Mouse (Mus musculus): ENCODE measurements around the gene Ipo4.

Ipo4 gene

GRCm38 (mm10) chr14:55629312-55629711 lies 6.4 kb downstream of the Ipo4 start:
- DNase-seq: peak; percentile 56 to 76

- no peak for DNase-seq
Measured at GRCm38 (mm10) chr14:55628077-55628827, 7.5 kb downstream of the Ipo4 start.

GRCm38 (mm10) chr14:55618486-55619195 lies 17.1 kb downstream of the Ipo4 start:
- peak in 1 of 2 experiments; percentile 29 for DNase-seq

GRCm38 (mm10) chr14:55617822-55618221 lies 17.9 kb downstream of the Ipo4 start, which contains the start of gene Rec8:
Rec8 (plus strand) TSS chr14:55618037.
- DNase-seq: peak; percentile 50 to 82

- no peak for DNase-seq
Measured at GRCm38 (mm10) chr14:55616844-55617243, 18.9 kb downstream of the Ipo4 start.

- DNase-seq: no peak
Measured at GRCm38 (mm10) chr14:55615876-55616275, 19.9 kb downstream of the Ipo4 start.

GRCm38 (mm10) chr14:55614565-55615178 lies 21.1 kb downstream of the Ipo4 start:
- DNase-seq: no peak

GRCm38 (mm10) chr14:55613346-55613745 lies 22.4 kb downstream of the Ipo4 start:
- DNase-seq: peak in 1 of 2 experiments; percentile 32

- peak in 1 of 2 experiments; percentile 34 for DNase-seq
Measured at GRCm38 (mm10) chr14:55608339-55608738, 27.4 kb downstream of the Ipo4 start.

- no peak for DNase-seq
Measured at GRCm38 (mm10) chr14:55605743-55606459, 29.9 kb downstream of the Ipo4 start.

GRCm38 (mm10) chr14:55604823-55605222 lies 30.9 kb downstream of the Ipo4 start:
- DNase-seq: peak in 1 of 2 experiments; percentile 36

GRCm38 (mm10) chr14:55603633-55604576 lies 31.9 kb downstream of the Ipo4 start:
- peak; percentile 96 for DNase-seq

GRCm38 (mm10) chr14:55603271-55603632 lies 32.5 kb downstream of the Ipo4 start, which contains the start of gene Irf9:
Irf9 (plus strand) TSS chr14:55603571.
- no peak for DNase-seq

GRCm38 (mm10) chr14:55598521-55599390 lies 37.0 kb downstream of the Ipo4 start:
- no peak for DNase-seq

- peak; percentile 28 to 57 for DNase-seq
Measured at GRCm38 (mm10) chr14:55596036-55596690, 39.6 kb downstream of the Ipo4 start.

- DNase-seq: peak; percentile 15 to 56
Measured at GRCm38 (mm10) chr14:55592226-55592625, 43.5 kb downstream of the Ipo4 start.

- peak; percentile 97 to 99 for DNase-seq
Measured at GRCm38 (mm10) chr14:55591331-55591891, 44.3 kb downstream of the Ipo4 start, which contains the start of gene Rnf31. Rnf31 (plus strand) TSS chr14:55591708.

GRCm38 (mm10) chr14:55590748-55591330 lies 44.9 kb downstream of the Ipo4 start, which contains the start of gene Psme2:
Psme2 (minus strand) TSS chr14:55591113.
- DNase-seq: peak; percentile 96 to 98

All from kidney, postnatal 25 days (tissue).